Mouse (Mus musculus): Measurements from ENCODE around the gene Gm10197. TPM values are rescaled to one million over a fixed set of nuclear protein-coding genes. Genes with fewer than 3 reads are reported as not detected.

The Gm10197 gene
- polyA plus RNA-seq, 1 experiment = not detected

- TF ChIP-seq GATA1 (IDR thresholded peaks at IDR 0.05; ENCODE audit: low read length) = no peak
Observed at GRCm38 (mm10) chr19:53400332-53401110, 29.0 kb upstream of the Gm10197 start.

- TF ChIP-seq GATA1 (IDR thresholded peaks at IDR 0.05; ENCODE audit: low read length) = no peak
Observed at GRCm38 (mm10) chr19:53399213-53399612, 27.6 kb upstream of the Gm10197 start.

GRCm38 (mm10) chr19:53397451-53398233 is 26.1 kb upstream of the Gm10197 start:
- TF ChIP-seq GATA1 (IDR thresholded peaks at IDR 0.05; ENCODE audit: low read length) = no peak

GRCm38 (mm10) chr19:53394552-53394951 is 23.0 kb upstream of the Gm10197 start:
- no peak for TF ChIP-seq GATA1 (IDR thresholded peaks at IDR 0.05; ENCODE audit: low read length)

GRCm38 (mm10) chr19:53393646-53394045 is 22.1 kb upstream of the Gm10197 start:
- TF ChIP-seq GATA1 (IDR thresholded peaks at IDR 0.05; ENCODE audit: low read length) = no peak

GRCm38 (mm10) chr19:53392781-53393343 is 21.3 kb upstream of the Gm10197 start:
- no peak for TF ChIP-seq GATA1 (IDR thresholded peaks at IDR 0.05; ENCODE audit: low read length)

- TF ChIP-seq GATA1 (IDR thresholded peaks at IDR 0.05; ENCODE audit: low read length) = no peak
Observed at GRCm38 (mm10) chr19:53391787-53392186, 20.2 kb upstream of the Gm10197 start.

- no peak for TF ChIP-seq GATA1 (IDR thresholded peaks at IDR 0.05; ENCODE audit: low read length)
Observed at GRCm38 (mm10) chr19:53391386-53391785, 19.8 kb upstream of the Gm10197 start.

- no peak for TF ChIP-seq GATA1 (IDR thresholded peaks at IDR 0.05; ENCODE audit: low read length)
Observed at GRCm38 (mm10) chr19:53390495-53391007, 19.0 kb upstream of the Gm10197 start, which contains the start of gene Smndc1. TSS of gene Smndc1 (minus strand) at chr19:53390578.

GRCm38 (mm10) chr19:53389851-53390431 is 18.4 kb upstream of the Gm10197 start:
- no peak for TF ChIP-seq GATA1 (IDR thresholded peaks at IDR 0.05; ENCODE audit: low read length)

GRCm38 (mm10) chr19:53389417-53389816 is 17.9 kb upstream of the Gm10197 start:
- TF ChIP-seq GATA1 (IDR thresholded peaks at IDR 0.05; ENCODE audit: low read length) = no peak

GRCm38 (mm10) chr19:53383336-53383735 is 11.8 kb upstream of the Gm10197 start:
- no peak for TF ChIP-seq GATA1 (IDR thresholded peaks at IDR 0.05; ENCODE audit: low read length)

- TF ChIP-seq GATA1 (IDR thresholded peaks at IDR 0.05; ENCODE audit: low read length) = no peak
Observed at GRCm38 (mm10) chr19:53378421-53378820, 6.9 kb upstream of the Gm10197 start.

- no peak for TF ChIP-seq GATA1 (IDR thresholded peaks at IDR 0.05; ENCODE audit: low read length)
Observed at GRCm38 (mm10) chr19:53377652-53378051, 6.1 kb upstream of the Gm10197 start.

- TF ChIP-seq GATA1 (IDR thresholded peaks at IDR 0.05; ENCODE audit: low read length) = no peak
Observed at GRCm38 (mm10) chr19:53375816-53376215, 4.2 kb upstream of the Gm10197 start.

- no peak for TF ChIP-seq GATA1 (IDR thresholded peaks at IDR 0.05; ENCODE audit: low read length)
Observed at GRCm38 (mm10) chr19:53375299-53375698, 3.7 kb upstream of the Gm10197 start.
